Mouse (Mus musculus): ENCODE results near the gene Zfp593.

- TF ChIP-seq CTCF (IDR thresholded peaks at IDR 0.05; ENCODE audit: low read depth, low read length) (no peak), POLR2A (IDR thresholded peaks at IDR 0.05; ENCODE audit: extremely low read depth, insufficient read depth, low read length) (no peak)
These were observed 18.2 kb downstream of the Zfp593 start, which contains the start of gene Catsper4 for GRCm38 (mm10) chr4:134227194-134227593.
